Mouse (Mus musculus): ENCODE results near the gene Pars2.

The Pars2 gene

DNA sequence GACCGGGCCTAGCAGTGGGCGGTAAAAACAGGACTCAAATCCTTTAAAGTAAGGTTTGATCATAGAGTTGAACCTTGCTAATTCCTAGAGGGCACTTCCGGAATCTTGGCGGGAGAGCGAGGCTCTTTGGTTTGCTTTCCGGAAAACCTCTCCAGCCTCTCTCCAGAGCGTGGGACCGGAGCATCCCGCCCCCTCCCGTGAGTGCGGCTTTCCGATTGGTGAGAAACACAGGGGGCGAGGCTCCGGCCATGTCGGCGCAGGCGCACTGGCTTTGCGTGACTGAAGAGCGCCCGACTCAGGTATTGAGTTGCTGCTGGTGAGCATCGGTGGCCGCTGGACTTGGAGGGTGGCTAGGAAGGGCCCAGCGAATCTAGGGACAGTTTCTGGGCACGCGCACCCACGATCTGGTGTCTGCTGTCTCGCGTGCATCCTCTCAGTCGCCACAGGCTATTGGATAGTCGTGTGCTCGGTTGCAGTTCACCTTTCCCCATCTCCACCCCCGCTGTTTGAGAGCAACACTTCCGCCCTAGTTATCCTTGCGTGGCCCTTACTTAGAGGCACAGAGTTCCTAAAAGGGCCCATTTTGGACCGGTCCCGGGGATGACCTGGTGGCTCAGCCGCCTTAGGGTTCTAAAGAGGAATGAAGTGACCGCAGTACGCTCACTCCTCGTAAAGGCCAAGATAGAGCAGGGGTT is at the start of gene Pars2:
TSS of gene Pars2 (plus strand) at position 237 of the 695 bp plus-strand sequence.
- DNase-seq: peak; percentile 98

DNA sequence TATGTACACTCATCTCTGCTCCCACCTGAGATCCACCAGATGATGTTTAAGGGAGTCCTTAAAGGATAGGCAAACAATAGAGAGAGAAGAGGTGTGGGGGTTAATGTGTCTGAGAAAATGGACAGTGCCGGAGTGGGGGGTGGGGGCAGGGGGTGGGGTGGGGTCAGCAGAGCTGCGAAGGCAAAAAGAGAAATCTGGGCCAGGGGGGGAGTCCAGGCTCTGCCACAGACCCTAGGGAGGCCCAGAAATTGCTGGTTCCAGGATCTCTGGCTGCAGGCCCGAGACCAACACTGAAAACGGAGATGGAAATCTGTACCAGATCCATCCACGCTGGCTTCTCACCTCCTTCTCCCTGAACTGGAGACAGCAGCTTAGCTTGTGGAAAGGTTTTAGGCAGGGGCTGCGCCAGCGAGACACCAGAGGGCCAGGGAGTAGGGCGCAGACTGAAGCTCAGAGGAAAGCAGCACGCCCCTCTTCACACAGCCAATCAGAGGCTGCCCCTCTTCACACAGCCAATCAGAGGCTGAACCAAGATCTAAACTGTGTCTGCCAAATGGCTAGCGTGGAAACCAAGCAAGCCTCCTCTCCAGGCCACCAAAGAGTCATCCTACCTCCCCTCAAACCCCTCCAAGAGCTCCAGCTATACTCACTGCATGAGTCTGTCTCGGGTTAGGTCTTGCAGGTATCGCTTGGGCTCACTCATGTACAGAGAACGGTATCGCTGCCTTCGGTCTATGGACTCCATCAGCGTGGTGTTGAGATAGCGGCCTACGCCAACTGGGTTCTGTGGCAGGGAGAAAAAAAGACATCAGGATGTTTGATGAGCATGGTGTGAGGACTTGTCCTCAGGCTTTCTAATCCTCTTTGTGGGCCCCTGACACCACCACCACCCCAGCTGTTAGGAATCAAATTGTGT is 44.0 kb upstream of the Pars2 start:
- no peak for DNase-seq

DNA sequence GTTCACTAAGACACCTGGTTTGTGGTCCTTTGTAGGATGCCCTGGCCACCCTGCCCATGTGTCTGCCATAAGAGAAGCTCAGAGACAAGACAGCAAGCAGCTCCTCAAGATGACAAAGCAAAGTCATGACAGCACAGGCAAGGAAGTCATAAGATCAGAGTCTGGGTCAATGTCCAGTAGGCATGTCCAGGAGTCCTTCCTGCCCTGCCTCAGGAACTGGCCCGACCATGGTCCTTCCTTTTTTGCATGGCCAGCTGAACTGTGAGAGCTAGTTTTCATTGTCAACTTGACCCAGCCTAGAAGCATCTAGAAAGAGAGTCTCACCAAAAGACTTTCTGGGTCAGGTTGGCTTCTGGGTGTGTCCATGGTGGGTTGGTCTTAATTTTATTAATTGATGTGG is 43.0 kb upstream of the Pars2 start:
- DNase-seq: no peak

DNA sequence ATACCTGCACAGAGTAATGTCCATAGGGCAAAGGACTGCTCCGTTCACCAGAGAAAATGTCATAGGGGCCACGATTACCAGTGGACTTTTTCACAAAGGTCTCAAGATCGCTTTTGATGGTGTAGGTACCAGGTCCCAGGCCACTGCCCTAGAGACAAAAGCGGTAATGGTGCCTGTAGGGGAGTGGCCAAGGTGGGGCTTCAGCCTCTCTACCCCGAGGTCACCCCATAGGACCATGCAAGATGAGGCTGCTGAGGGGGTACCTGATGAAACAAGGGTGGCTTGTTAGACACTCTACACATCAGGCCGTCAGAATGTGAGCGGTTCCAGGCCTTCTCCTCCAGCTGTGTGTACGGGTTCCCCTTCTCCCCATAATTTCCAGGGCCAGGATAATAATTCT is 37.8 kb upstream of the Pars2 start:
- DNase-seq: no peak

DNA sequence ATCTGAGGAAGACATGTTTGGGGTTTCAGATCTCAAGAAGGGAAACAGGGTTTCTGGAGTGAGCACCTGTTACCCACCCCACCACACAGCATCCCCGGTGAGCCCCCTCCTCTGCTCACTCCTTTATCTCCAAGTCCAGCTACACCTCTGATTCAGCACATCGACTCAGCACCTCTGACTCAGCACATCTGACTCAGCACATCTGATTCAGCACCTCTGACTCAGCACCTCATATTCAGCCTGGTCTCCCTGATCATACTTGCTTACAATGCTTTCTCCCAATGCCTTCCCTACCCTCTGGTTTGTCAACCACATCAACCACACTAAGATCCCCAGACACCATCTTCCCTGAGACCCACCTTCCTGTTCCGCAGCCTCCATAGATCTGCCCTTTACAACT is 37.3 kb upstream of the Pars2 start:
- DNase-seq: no peak

DNA sequence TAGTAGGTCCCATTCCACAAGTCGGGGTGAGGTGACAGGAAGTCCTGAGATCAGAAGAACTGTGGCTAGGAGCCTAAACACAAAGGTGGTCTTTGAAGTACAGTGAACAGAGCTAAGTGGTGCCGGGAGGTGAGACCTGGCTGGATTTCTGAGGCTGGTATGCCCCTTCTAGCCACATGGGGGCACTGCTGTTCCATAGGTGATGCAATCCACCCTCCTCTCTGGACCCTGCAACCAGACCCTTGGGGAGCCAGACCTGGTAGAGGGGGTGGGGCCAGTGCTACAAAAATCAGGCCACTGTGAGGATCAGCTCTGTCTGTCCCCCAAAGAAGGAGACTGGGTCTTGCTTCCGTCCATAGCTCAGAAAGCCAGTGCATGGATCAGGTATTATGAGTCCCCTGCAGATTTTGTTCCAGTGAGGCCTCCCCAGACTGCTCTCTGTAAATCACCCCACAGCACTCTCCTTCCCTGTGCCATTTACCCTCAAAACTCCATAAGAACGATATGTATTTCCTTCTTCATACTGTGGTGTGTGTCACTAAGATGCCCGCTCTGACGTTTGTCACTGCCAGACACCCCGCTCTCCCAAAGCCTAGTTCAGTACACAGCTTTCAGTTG is 36.6 kb upstream of the Pars2 start:
- peak; percentile 71 for DNase-seq

DNA sequence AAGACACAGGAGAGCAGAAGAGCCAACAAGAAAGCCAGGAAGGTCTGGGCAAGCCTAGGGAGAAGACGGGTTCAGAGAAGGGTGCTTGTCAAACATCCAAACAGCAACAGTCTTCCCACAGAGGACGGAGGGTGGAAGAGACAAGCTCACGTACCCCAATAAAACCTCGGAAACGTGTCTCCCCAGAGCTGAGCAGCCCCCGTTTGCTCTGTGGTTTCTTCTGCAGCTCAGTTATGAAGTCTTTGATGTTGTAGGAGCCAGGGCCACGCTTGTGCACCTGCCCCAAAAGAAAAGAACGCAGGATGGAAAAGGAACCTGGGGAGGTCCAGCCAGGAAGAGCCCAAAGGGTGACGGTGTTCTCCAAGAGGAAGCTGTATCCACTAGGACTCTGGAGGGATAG is 36.0 kb upstream of the Pars2 start:
- DNase-seq: no peak

DNA sequence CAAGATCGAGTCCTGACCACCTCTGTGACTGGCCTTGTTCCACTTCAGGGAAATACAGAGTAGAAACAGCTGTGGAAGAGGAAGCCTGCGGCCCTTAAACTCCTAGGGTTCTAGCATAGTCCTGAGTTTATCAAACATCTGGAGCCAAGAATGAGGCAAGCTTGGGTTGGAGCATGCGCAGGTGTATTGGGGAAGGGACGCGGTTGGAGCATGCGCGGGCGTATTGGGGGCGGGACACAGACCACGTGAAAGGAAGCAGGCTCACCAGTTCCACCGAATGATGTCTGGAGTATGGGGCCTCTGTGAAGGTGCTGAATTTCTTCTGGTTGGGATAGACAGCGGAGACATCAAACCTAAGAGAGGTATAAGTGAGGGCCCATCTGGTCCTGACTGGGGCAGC is 35.2 kb upstream of the Pars2 start:
- no peak for DNase-seq

DNA sequence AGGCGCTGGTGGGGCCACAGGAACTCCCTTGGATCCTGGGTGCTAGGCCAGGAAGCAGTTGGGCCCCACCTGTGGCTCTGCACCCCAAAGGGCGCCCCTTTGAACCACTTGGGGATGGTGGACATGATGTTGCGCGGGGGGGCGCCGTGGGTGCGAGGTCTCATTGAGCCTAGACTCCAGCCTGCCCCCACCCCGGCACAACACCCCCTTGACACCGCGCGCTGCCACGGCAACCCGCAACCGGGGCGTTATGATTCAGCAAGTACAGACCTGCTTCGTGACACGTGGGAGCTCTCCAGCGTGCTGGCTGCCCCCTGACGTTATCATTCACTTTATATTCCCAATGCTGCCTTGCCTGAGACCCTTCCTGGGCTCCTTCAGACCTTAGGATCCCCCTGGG is 33.8 kb upstream of the Pars2 start, which contains the start of gene Lexm:
TSS of gene Lexm (minus strand) at position 186 of the 400 bp plus-strand sequence.
- DNase-seq: peak; percentile 38

DNA sequence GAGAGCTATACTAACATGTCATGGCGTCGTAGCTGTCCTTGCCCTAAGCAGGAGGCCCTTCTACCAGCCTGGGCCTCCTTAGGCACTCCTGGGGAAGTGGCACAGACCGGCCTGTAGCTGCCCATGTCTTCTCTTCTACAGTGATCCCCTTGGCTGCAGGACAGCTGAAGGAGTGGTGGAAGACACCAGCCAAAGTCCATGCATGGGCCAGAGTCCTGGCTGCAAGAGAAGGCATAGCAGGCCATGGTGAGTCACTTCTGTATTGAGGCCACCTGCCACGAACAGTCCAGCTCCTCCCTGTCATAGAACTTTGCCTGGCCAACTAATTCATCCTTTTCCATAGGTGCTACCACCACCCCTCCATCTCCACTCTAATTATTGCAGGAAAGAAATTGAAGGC is 32.0 kb upstream of the Pars2 start:
- no peak for DNase-seq

DNA sequence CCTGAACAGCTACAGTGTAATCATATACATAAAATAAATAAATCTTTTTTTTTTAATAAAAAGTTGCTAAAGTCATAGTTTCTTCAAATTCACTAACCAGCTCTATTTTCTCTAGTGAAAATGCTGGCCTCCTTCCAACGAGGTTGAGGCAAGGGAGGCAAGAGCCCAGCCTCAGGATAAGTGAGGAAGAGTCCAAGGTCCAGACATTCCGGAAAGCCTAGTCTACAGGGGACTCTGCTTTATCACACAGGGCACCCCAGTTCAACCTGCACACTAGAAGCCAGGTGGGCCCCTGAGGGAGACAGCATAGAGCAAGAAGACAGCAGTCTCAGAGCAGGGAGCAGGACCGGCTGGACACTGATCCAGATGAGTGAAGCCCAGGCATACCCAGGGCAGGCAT is 29.4 kb upstream of the Pars2 start:
- no peak for DNase-seq

DNA sequence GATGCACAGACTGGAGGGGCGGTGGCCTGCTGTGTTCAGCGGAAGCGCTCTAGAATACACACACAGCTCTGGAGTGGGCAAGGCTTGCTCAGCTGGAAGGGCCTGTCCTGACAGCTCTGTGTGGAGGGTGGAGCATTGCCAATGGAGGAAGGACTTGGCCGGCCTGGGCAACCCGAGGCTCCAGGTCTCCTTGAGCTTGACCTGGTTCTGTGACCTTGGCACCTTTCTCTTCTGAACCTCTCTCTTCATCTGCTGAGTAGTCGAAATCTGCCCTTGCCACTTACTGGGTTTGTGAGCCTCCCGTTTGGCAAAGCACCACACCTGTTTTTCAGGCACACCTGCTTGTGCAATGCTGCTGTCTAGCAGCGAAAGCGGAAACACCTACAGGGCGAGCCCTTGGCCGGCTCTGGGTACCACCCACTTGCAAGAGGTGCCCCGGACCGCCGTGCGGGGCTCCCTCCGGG is 28.8 kb upstream of the Pars2 start, which contains the start of gene Ttc22:
TSS of gene Ttc22 (plus strand) at position 403 of the 464 bp plus-strand sequence.
- DNase-seq: no peak

DNA sequence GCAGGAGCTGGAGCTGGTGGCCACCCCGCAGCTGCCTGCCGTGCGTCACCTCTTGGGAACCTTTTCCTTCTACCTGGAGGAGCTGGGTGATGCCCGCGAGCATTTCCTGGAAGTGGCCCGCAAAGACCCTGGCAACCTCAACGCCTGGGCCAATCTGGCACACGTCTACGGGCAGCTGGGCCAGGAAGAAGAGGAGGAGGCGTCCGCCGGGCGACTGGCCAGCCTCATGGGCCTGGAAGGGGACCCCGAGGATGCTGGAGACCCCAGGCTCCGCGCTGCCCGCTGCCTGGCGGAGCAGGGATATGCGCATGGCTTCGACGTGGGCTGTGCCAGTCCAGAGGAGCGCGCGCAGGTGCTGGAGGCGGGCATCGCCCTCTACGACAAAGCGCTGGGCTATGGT is 28.2 kb upstream of the Pars2 start:
- DNase-seq: no peak

DNA sequence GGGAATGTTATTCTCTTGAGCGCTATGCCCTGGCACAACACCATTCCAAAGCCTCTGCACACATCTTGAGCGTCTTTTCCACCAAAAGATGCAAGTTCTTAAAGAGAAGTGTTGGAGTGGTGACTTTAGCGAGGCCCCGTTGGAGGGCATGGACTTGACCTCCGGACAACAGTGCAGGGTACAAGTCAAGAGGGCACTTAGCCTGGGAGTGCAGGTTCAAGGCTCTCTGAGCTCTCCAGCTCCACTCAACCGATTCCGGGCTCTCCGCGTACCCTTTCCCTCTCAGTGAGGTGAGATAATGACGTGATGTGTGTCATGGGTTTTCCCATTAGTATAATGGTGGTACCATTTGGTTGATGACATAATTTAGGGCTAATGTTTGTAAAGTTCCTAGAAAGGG is 26.6 kb upstream of the Pars2 start:
- no peak for DNase-seq

DNA sequence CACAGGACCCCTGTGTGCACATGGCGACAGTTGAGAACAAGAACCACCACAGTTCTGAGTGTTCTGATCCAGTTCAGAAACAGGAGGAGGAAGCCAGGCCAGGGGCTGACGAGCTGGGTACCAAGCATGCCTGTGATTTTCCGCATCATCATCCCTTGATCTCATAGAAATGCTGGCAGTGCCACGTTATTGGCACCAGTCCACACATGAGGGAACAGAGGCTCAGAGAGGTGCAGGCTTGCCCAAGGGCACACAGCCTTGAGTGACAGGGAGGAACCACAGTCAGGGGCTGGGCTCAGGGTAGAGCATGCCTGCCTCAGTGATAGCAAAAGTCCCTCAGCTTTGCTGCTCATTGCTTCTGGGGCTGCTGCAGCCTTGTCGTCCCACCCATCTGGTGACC is 23.1 kb upstream of the Pars2 start:
- DNase-seq: no peak

DNA sequence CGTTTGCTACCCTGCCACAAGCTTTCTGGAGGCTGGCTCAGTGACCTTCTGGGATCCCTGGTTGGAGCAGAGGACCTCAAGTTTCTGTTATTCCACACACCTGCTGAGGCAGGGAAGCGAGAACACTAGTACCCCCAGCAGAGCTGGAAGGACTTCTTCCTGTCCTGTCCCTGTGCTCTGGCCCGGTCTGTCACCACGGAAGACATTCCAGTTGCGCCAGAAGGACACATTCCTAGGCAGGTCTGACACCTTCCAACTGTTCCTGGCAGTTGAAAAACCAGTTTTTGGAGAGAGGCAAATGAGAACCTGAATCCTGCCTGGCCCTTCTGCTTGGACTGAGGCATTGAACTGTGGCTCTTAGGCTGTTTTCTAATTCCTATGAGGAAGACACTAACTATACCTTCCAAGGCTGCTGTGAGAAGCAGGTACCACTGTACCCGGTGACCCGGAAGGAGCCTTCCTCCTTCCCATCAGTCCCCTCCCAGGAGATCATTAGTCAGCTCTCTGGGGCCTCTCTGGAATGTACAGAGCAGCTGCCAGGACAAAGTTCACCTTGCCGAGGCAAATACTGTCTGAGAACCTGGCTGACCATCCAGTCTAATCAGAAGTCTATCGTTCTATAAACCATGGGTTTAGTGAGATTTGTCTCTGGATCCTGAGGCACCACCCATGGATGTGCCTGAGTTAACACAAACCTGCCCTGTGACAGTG is 22.1 kb upstream of the Pars2 start:
- no peak for DNase-seq

DNA sequence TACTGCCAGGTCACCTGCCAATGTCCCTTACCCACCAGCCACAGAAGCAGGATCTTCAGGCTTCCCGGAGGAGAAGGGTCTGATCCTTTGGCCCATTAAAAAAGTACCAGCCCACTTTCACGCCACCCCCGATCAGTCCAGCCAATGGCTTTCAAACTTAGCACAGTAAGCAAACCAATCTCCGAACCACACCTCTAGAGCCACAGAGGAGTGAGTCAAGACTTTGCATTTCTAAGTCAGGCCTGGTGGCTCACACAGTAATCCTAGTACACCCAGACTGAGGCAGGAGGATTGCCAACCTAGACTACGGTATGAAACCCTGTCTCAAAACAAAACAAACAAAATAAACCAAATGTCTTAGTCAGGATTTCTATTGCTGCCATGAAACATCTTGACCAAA is 21.5 kb upstream of the Pars2 start:
- DNase-seq: no peak

DNA sequence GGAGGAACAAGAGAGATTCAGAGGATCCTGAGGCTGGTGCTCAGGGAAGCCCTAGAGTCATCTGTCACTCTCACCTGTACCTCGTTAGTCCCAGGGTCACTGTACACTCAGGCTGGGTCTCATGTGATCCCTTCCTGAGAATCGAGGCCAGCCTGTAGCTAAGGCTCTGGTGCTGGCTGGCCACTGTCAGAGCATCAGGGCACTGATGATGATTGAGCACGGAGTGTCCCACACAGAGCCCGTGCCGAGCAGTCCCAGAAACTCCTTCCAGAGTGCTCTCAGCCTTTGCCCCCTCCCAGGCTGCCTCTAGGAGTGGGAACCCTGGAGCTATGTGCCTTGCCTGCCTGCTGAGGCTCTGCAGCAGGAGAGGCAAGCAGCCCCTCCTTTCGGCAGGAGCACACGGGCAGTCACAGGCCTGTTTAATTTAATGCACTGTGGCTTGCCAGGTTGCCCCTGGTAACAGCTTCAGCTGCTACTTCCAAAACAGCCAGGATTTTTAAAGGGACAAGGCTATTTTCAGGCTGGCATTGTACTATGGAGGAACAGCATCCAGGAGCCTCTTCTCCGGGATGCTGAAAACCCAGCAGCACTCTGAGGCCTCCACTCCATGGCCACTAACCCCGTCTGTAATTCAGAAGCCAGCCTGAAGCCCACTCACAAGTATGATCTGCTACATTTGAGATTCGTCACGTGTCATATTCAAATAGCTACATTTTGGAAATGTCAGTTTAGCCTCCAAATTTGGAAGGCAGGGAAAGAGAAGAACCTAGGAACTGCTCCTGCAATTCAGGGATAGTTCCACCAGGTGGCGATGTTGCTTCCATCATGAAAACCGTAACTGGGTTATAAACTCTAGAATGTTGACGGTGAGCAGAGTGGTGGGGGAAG is 20.3 kb upstream of the Pars2 start:
- peak; percentile 88 for DNase-seq

DNA sequence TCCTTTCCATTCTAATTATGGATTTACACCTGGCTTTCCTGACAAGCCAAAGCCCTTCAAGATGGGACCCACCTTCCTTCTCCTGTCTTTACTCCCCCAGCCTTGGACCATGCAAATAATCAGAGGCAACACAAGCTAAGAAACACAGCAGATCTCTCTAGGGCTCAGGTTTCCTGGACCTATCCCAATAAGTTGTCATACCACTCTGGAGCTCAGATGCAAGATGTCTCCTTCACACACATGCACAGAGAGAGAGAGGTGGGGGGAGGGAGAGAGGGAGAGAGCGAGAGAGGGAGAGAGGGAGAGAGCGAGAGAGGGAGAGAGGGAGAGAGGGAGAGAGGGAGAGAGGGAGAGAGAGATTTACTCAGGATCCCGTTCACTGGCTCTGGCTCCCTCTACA is 18.6 kb upstream of the Pars2 start:
- no peak for DNase-seq

DNA sequence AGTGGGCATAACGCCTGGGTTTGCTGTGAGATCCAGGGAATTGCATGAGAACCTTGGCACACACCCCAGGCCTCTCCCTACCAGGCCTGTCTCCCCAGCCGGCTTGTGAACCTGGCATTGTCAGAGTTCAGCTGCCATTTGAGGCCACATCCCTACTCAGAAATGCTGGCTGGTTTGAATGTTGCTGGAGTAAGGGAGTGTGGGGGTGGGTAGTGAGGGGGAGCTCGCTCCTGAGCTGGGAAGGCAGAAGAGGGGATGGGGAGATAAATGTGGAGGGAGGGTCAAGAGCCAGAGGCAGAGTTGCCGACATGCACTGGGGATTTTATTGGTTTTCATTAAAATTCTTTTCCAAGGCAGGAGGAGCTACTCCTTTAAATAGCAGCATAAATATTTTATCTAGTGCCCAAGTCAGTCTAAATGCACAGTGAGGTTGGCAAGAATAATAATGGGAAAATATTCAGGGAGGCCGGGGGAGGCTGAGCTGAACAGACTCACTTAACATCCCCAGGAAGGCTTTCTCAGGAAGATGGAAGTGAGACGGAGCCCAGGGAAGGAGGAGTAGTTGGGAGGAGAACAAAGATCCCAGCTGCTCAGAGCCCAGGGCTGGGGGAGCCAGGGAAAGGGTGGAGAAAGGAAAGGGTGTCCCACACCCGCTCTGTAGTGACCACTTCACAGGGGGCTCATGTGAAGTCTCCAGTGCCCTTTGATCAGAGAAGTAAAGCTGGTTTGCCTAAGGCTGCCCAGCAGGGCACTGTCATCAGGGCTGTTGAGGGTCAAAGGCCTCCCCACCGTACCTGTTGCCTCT is 17.4 kb upstream of the Pars2 start:
- no peak for DNase-seq

DNA sequence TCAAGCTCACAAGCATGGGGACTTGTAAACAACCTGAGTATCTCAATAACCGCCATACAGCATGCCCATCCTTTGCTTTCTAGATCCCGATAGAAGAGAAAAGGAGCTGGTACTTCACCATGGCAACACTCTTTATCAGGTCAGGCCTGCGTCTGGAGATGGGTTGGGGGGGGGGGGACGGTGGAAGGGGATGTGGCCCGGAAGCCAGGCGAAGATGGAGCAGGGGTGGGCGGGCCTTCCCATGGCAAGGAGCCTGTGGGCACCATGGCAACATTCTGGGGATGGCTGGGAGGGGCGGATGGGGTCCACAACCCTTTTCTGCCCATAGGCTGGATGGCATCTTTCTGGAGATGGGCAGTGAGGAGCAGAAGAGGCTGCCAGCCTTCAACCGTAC is 16.8 kb upstream of the Pars2 start:
- no peak for DNase-seq

All from right cerebral cortex, postnatal 14 days (tissue).